Mouse (Mus musculus): ENCODE data around the gene Zbed3. TPM values are rescaled to one million over a fixed set of nuclear protein-coding genes. Genes with fewer than 3 reads are reported as not detected.

Zbed3 gene
- polyA plus RNA-seq, 1 experiment from 2014 or later: 13.2 TPM

Other genes starting within 250 kb of the Zbed3 start
- 0.52 and 0.66 TPM in 2 replicates for gene Pde8b, start 73.3 kb upstream of the Zbed3 start, polyA plus RNA-seq (2016; fragmentation: Nextera tagmentation; extraction: Ambion mirVana)
- gene Aggf1, start 51.7 kb downstream of the Zbed3 start, polyA plus RNA-seq (2016; fragmentation: Nextera tagmentation; extraction: Ambion mirVana): 32.5 and 33.3 TPM in 2 replicates
- not detected in 2 replicates for gene Crhbp, start 121.3 kb downstream of the Zbed3 start, polyA plus RNA-seq (2016; fragmentation: Nextera tagmentation; extraction: Ambion mirVana)
- not detected in 2 replicates for gene S100z, start 155.1 kb downstream of the Zbed3 start, polyA plus RNA-seq (2016; fragmentation: Nextera tagmentation; extraction: Ambion mirVana)
- gene F2rl1, start 201.6 kb downstream of the Zbed3 start, polyA plus RNA-seq (2016; fragmentation: Nextera tagmentation; extraction: Ambion mirVana): 0.07 and 0.12 TPM in 2 replicates